Mouse (Mus musculus) lung, postnatal 10 days (tissue): ENCODE results near the gene Polr2b.

Source experiments
- DNase-seq: peaks from one replicate; pipeline ENCODE4 v3.0.0; 2021

The Polr2b gene

GRCm38 (mm10) chr5:77390272-77390671, 80.3 kb downstream of the Polr2b start:
- no peak for DNase-seq

GRCm38 (mm10) chr5:77393094-77393619, 83.2 kb downstream of the Polr2b start:
- no peak for DNase-seq

- no peak for DNase-seq
These were observed 84.2 kb downstream of the Polr2b start for GRCm38 (mm10) chr5:77393990-77394618.

- DNase-seq: peak; percentile 67
These were observed 88.5 kb downstream of the Polr2b start for GRCm38 (mm10) chr5:77398285-77399057.
